Mouse (Mus musculus): ENCODE data around the gene Pfdn5. TPM values are rescaled to one million over a fixed set of nuclear protein-coding genes. Genes with fewer than 3 reads are reported as not detected.
A peak's percentile ranks its signal among the peaks of the same experiment; 100 is the strongest.
"Not testable (repeated sequence)": the region's sequence is repeated elsewhere in the genome, so short reads cannot be mapped to it uniquely, and the experiment has no call there.

The Pfdn5 gene
- total and polyA plus RNA-seq, 3 experiments, result 265 to 356 (median 296) TPM

DNA sequence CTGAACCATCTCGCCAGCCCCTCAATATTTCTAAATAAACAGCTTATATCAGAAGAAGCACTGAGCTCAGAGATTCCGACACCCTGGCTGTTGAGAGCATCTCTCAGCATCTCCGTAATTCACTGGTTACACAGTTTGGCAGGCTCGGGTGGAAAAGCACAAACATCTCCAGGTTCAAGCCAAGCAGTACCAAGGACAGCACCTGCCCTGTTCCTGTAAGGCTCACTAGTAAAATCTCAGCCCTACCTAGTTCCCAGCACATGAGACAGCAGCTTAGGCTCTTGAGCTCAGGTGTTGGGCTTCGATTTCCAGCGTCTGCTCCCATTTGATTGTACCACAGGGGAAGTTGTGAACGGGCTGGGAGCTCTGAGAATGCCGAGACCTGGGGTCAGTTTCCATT lies 9.3 kb downstream of the Pfdn5 start:
- H3K4me3 ChIP-seq (replicated peaks in 1 of 3; ENCODE audit: low read depth in 2 of 3, low read length in 2 of 3, poor library complexity in 1 of 3), result no peak overlapping the region
- TF ChIP-seq MEF2A (IDR thresholded peaks at IDR 0.05; ENCODE audit: borderline replicate concordance, low read depth, low read length) (no peak), PAX5 (IDR thresholded peaks at IDR 0.05; ENCODE audit: low read length) (no peak), TCF12 (IDR thresholded peaks at IDR 0.05; ENCODE audit: low read depth, low read length) (no peak), NELFE (IDR thresholded peaks at IDR 0.05; ENCODE audit: low read depth, low read length) (no peak)
- H3K27me3 ChIP-seq (replicated peaks), result no peaks in the 10 kb centered on the region
- no peak overlapping the region for H3K9ac ChIP-seq (ENCODE audit: insufficient read depth, low read depth)
- H3K79me2 ChIP-seq (replicated peaks; ENCODE audit: control insufficient read depth, extremely low read depth, insufficient read depth, poor library complexity, severe bottlenecking), result peaks cover 21% of the 10 kb centered on the region
- H3K4me2 ChIP-seq (ENCODE audit: insufficient read depth, low read depth, poor library complexity, severe bottlenecking), result no peak overlapping the region
- in situ Hi-C loops (cut with MboI; ENCODE audit: low pct_ligation_motif_present, low pct_unique_long_range_greater_than_20kb, low sequenced_read_pairs) (no loop called here), dilution Hi-C loops (cut with MboI; ENCODE audit: extremely low pct_ligation_motif_present, extremely low pct_unique_long_range_greater_than_20kb, low sequenced_read_pairs) (no loop called here)
- H3K27ac ChIP-seq (ENCODE audit: insufficient read depth, low read depth), result no peak overlapping the region
- no peaks in the 10 kb centered on the region for H3K9me3 ChIP-seq (replicated peaks; ENCODE audit: low read length)
- DNase-seq (ENCODE audit: extremely low read depth), result no peak
- H3K36me3 ChIP-seq (replicated peaks in 1 of 2; ENCODE audit: control insufficient read depth in 1 of 2, insufficient read depth in 1 of 2, low read length in 1 of 2), result peaks cover 70 to 87% of the 10 kb centered on the region in 2 experiments
- H3K4me1 ChIP-seq (ENCODE audit: control insufficient read depth in 1 of 2, insufficient read depth in 2 of 2), result peaks cover 10 to 22% of the 10 kb centered on the region in 2 experiments

DNA sequence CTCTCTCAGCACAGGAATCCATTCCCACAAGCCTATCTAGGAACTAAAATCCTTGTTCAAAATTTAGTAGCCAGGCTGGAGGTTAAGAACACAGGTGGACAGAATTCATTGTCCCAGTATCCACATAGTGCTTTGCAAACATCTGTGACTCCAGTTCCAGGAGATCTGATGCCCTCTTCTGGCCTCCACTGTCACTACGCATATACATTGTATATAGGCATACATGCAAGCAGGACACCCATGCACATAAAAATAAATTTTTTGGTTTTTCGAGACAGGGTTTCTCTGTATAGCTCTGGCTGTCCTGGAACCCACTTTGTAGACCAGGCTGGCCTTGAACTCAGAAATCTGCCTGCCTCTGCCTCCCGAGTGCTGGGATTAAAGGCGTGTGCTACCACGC lies 10.0 kb downstream of the Pfdn5 start:
- peaks cover 21% of the 10 kb centered on the region for H3K79me2 ChIP-seq (replicated peaks; ENCODE audit: control insufficient read depth, extremely low read depth, insufficient read depth, poor library complexity, severe bottlenecking)
- H3K27me3 ChIP-seq (replicated peaks); H3K9me3 ChIP-seq (replicated peaks; ENCODE audit: low read length); dilution Hi-C loops (cut with MboI; ENCODE audit: extremely low pct_ligation_motif_present, extremely low pct_unique_long_range_greater_than_20kb, low sequenced_read_pairs); H3K4me3 ChIP-seq (replicated peaks in 1 of 3; ENCODE audit: low read depth in 2 of 3, low read length in 2 of 3, poor library complexity in 1 of 3); in situ Hi-C loops (cut with MboI; ENCODE audit: low pct_ligation_motif_present, low pct_unique_long_range_greater_than_20kb, low sequenced_read_pairs); H3K4me2 ChIP-seq (ENCODE audit: insufficient read depth, low read depth, poor library complexity, severe bottlenecking); H3K9ac ChIP-seq (ENCODE audit: insufficient read depth, low read depth); DNase-seq (ENCODE audit: extremely low read depth); H3K27ac ChIP-seq (ENCODE audit: insufficient read depth, low read depth): not testable (repeated sequence)
- H3K36me3 ChIP-seq (replicated peaks in 1 of 2; ENCODE audit: control insufficient read depth in 1 of 2, insufficient read depth in 1 of 2, low read length in 1 of 2), result peaks cover 72 to 86% of the 10 kb centered on the region in 2 experiments
- H3K4me1 ChIP-seq (ENCODE audit: control insufficient read depth in 1 of 2, insufficient read depth in 2 of 2), result peaks cover 10 to 22% of the 10 kb centered on the region in 2 experiments
- TF ChIP-seq SMC3 (IDR thresholded peaks at IDR 0.05; ENCODE audit: low read depth, low read length) (peak; percentile 48), RAD21 (IDR thresholded peaks at IDR 0.05; ENCODE audit: low read depth, low read length) (peak; percentile 40), CTCF (conservative IDR thresholded peaks at IDR 0.05 in 1 of 2, IDR thresholded peaks at IDR 0.05 in 1 of 2; ENCODE audit: low read depth in 2 of 2, low read length in 2 of 2) (peak; percentile 35 to 60; a peak in 3 of 4 replicates)

DNA sequence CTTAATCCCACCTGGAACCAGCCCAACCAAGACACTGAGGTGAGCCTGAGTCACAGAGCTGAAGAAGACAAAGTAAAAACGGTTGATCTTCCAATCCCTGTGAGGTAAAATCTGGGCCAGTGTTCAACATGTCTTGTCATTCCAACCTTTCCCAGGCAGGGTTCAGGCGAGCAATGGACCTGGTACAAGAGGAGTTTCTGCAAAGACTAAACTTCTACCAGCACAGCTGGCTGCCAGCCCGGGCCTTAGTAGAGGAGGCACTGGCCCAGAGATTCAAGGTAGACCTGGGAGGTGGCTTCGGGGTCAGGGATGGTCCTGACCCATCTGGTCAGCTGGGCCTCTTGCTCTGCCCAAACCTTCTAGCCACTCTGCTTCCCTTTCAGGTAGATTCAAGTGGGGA lies 11.0 kb downstream of the Pfdn5 start:
- Histone ChIP-seq H3K4me3 (replicated peaks in 1 of 3; ENCODE audit: low read depth in 2 of 3, low read length in 2 of 3, poor library complexity in 1 of 3) (no peak overlapping the region), H3K27me3 (replicated peaks) (no peaks in the 10 kb centered on the region), H3K9me3 (replicated peaks; ENCODE audit: low read length) (no peaks in the 10 kb centered on the region), H3K36me3 (replicated peaks in 1 of 2; ENCODE audit: control insufficient read depth in 1 of 2, insufficient read depth in 1 of 2, low read length in 1 of 2) (peaks cover 72 to 88% of the 10 kb centered on the region in 2 experiments), H3K79me2 (replicated peaks; ENCODE audit: control insufficient read depth, extremely low read depth, insufficient read depth, poor library complexity, severe bottlenecking) (peaks cover 19% of the 10 kb centered on the region), H3K27ac (ENCODE audit: insufficient read depth, low read depth) (no peak overlapping the region), H3K9ac (ENCODE audit: insufficient read depth, low read depth) (no peak overlapping the region), H3K4me1 (ENCODE audit: control insufficient read depth in 1 of 2, insufficient read depth in 2 of 2) (peaks cover 10 to 16% of the 10 kb centered on the region in 2 experiments), H3K4me2 (ENCODE audit: insufficient read depth, low read depth, poor library complexity, severe bottlenecking) (no peak overlapping the region)
- in situ Hi-C loops (cut with MboI; ENCODE audit: low pct_ligation_motif_present, low pct_unique_long_range_greater_than_20kb, low sequenced_read_pairs) (no loop called here), dilution Hi-C loops (cut with MboI; ENCODE audit: extremely low pct_ligation_motif_present, extremely low pct_unique_long_range_greater_than_20kb, low sequenced_read_pairs) (no loop called here)
- no peak for TF ChIP-seq EP300 (IDR thresholded peaks at IDR 0.05; ENCODE audit: low read length)
- no peak for TF ChIP-seq E2F4 (IDR thresholded peaks at IDR 0.05; ENCODE audit: insufficient replicate concordance, low read depth, low read length)
- TF ChIP-seq RCOR1 (conservative IDR thresholded peaks at IDR 0.05; ENCODE audit: low read depth, low read length), result no peak
- TF ChIP-seq MYC (IDR thresholded peaks at IDR 0.05; ENCODE audit: low read depth, low read length), result no peak
- no peak for TF ChIP-seq TCF12 (IDR thresholded peaks at IDR 0.05; ENCODE audit: low read depth, low read length)
- no peak for TF ChIP-seq MAZ (IDR thresholded peaks at IDR 0.05; ENCODE audit: low read depth, low read length)
- no peak for TF ChIP-seq CHD2 (IDR thresholded peaks at IDR 0.05; ENCODE audit: low read length)
- no peak for TF ChIP-seq ELF1 (IDR thresholded peaks at IDR 0.05; ENCODE audit: low read depth, low read length)
- no peak for TF ChIP-seq RAD21 (IDR thresholded peaks at IDR 0.05; ENCODE audit: low read depth, low read length)
- TF ChIP-seq IRF4 (IDR thresholded peaks at IDR 0.05; ENCODE audit: low read depth, low read length), result no peak
- no peak for TF ChIP-seq JUND (conservative IDR thresholded peaks at IDR 0.05; ENCODE audit: low read depth, low read length)
- TF ChIP-seq PAX5 (IDR thresholded peaks at IDR 0.05; ENCODE audit: low read length), result no peak
- TF ChIP-seq POLR2A (IDR thresholded peaks at IDR 0.05; ENCODE audit: low read depth, low read length), result no peak
- no peak for TF ChIP-seq KAT2A (IDR thresholded peaks at IDR 0.05; ENCODE audit: insufficient replicate concordance, low read length)
- no peak for DNase-seq (ENCODE audit: extremely low read depth)
